Mouse (Mus musculus) ES-E14 (cell line): ENCODE results near the gene Nup160. TPM values are rescaled to one million over a fixed set of nuclear protein-coding genes. Genes with fewer than 3 reads are reported as not detected.

Experiments
- DNase-seq: peaks from one replicate; pipeline ENCODE4 v3.0.0-alpha.2; 2013; ENCODE audit warnings: low read depth, low spot score
- H3K27ac ChIP-seq: 2 replicates; pipeline ENCODE4 v1.5.1; 2012; ENCODE audit warnings: low read depth, mild to moderate bottlenecking, low read length, moderate library complexity, mixed read lengths; ENCODE audit not compliant: poor library complexity, insufficient read depth, severe bottlenecking
- H3K36me3 ChIP-seq: 2 replicates; pipeline ENCODE4 v1.6.1; 2012; ENCODE audit warnings: mild to moderate bottlenecking, low read length, moderate library complexity, mixed read lengths; ENCODE audit not compliant: control insufficient read depth, poor library complexity, insufficient read depth, severe bottlenecking
- H3K4me1 ChIP-seq, 2 experiments: fragments of 150-350 bp in 1 of 2; sonication (generic) in 1 of 2; 2 replicates each; pipeline ENCODE4 v1.6.1; 2012; ENCODE audit warnings: low read length in 2 of 2, mild to moderate bottlenecking in 1 of 2, mixed read lengths in 1 of 2; ENCODE audit not compliant: control insufficient read depth in 2 of 2, insufficient read depth in 2 of 2, poor library complexity in 1 of 2
- H3K4me3 ChIP-seq, 2 experiments: fragments of 150-350 bp in 1 of 2; sonication (generic) in 1 of 2; 2 replicates each; pipeline ENCODE4 v1.5.1; 2012; ENCODE audit warnings: low read length in 2 of 2, low read depth in 1 of 2, mild to moderate bottlenecking in 1 of 2, mixed read lengths in 1 of 2; ENCODE audit not compliant: insufficient read depth in 1 of 2, poor library complexity in 1 of 2, severe bottlenecking in 1 of 2
- H3K9ac ChIP-seq: 2 replicates; pipeline ENCODE4 v1.6.1; 2012; ENCODE audit warnings: low read depth, mild to moderate bottlenecking, low read length, mixed read lengths; ENCODE audit not compliant: poor library complexity, insufficient read depth, severe bottlenecking
- H3K9me3 ChIP-seq: fragments of 150-350 bp; sonication (generic); 2 replicates; pipeline ENCODE4 v1.6.1; 2012; ENCODE audit warnings: low read depth, mild to moderate bottlenecking, low read length; ENCODE audit not compliant: control insufficient read depth, insufficient read depth
- CHD2 ChIP-seq: IDR thresholded peaks from 2 replicates; pipeline ENCODE4 v1.6.1; 2014; ENCODE audit warnings: mild to moderate bottlenecking, low read depth, low read length, inconsistent platforms
- HCFC1 ChIP-seq: IDR thresholded peaks from 2 replicates; pipeline ENCODE4 v1.6.1; 2012; ENCODE audit warnings: low read length, inconsistent platforms, borderline replicate concordance; ENCODE audit not compliant: insufficient read depth
- MAFK ChIP-seq: IDR thresholded peaks from 2 replicates; pipeline ENCODE4 v1.6.1; 2014; ENCODE audit warnings: mild to moderate bottlenecking, low read depth, low read length, inconsistent platforms; ENCODE audit not compliant: insufficient read depth
- ZC3H11A ChIP-seq: IDR thresholded peaks from 2 replicates; pipeline ENCODE4 v1.6.1; 2012; ENCODE audit warnings: low read depth, mild to moderate bottlenecking, inconsistent platforms, low read length, borderline replicate concordance
- ZNF384 ChIP-seq: IDR thresholded peaks from 2 replicates; pipeline ENCODE4 v1.6.1; 2012; ENCODE audit warnings: low read depth, low read length, inconsistent platforms
- in situ Hi-C, 2 experiments: fragments of 600-800 bp; cut with MboI; formaldehyde crosslinking; loops; one replicate each; pipeline ENCODE4 v1.15.1; 2025; ENCODE audit warnings: low sequenced_read_pairs in 2 of 2, inconsistent platforms in 1 of 2; ENCODE audit not compliant: unreplicated experiment in 2 of 2
- total RNA-seq: library from RNA; depleted of rRNA; stranded (reverse); fragments of 300-350 nt; gene quantifications from 2 replicates; pipeline ENCODE4 v1.2.3, GENCODE M21; 2012

Gene Nup160
- total RNA-seq, 1 experiment = 72.6 TPM

DNA sequence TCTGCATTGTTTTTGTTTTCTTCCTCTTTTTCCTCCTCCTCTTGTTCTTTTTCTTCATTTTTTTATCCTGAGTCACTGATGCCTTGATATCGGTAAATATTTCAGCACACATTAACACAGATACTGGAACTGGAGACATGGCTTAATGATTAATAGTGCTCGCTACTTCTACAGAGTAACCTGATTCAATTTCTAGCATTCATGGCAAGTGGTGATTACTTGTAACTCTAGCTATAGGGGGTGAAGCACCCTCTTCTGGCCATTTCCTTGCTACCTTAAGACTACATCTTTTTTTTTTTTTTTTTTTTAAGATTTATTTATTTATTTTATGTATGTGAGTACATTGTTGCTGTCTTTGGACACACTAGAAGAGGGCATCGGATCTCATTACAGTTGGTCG is 23.9 kb downstream of the Nup160 start:
- TF ChIP-seq ZC3H11A = no peak
- TF ChIP-seq HCFC1 = no peak
- TF ChIP-seq MAFK = no peak
- TF ChIP-seq ZNF384 = no peak
- TF ChIP-seq CHD2 = no peak
- 0 out of 4 replicates have a peak, but pooled peaks cover 0 to 1% of the 10 kb centered on the region in 2 experiments for H3K4me1 ChIP-seq
- in situ Hi-C loops = loop anchor here (5.0 to 25.0 kb wide), 3 partner anchors 61 to 886 kb away; no protein-coding TSS in a partner anchor
- H3K27ac ChIP-seq = no peak overlapping the region
- no peak overlapping the region for H3K9ac ChIP-seq
- no peak overlapping the region for H3K4me3 ChIP-seq
- DNase-seq = no peak
- peaks cover 40% of the 10 kb centered on the region for H3K36me3 ChIP-seq
- no peaks in the 10 kb centered on the region for H3K9me3 ChIP-seq

DNA sequence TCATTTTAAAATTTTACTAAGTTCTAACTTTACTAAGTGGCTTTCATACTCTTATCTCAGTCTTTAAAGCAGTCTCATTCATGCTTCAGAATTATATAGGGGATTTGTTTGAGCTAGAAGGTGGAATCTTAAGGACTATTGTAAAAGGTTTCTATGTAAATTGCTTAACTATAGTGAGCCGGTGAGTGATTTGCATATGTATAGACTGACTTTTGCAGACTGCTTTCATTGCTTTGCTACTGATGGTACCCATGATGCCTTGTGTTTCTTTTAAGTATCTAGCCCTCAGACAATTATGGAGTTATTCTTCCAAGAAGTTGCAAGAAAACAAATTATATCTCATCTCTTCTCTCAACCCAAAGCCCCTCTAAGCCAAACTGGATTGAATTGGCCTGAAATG is 31.5 kb downstream of the Nup160 start:
- peak; percentile 20 for DNase-seq
- Histone ChIP-seq H3K36me3 (peaks cover 31% of the 10 kb centered on the region), H3K27ac (no peak overlapping the region; the same call in 1 of the 2 replicates), H3K4me1 (peaks cover 2 to 7% of the 10 kb centered on the region in 2 experiments), H3K4me3 (no peak overlapping the region), H3K9me3 (no peaks in the 10 kb centered on the region), H3K9ac (no peak overlapping the region)
- TF ChIP-seq MAFK (no peak), ZNF384 (no peak), CHD2 (no peak), HCFC1 (no peak), ZC3H11A (no peak)
- in situ Hi-C loops = loop anchor here (10.0 to 25.0 kb wide), 2 partner anchors 56 to 879 kb away; no protein-coding TSS in a partner anchor

DNA sequence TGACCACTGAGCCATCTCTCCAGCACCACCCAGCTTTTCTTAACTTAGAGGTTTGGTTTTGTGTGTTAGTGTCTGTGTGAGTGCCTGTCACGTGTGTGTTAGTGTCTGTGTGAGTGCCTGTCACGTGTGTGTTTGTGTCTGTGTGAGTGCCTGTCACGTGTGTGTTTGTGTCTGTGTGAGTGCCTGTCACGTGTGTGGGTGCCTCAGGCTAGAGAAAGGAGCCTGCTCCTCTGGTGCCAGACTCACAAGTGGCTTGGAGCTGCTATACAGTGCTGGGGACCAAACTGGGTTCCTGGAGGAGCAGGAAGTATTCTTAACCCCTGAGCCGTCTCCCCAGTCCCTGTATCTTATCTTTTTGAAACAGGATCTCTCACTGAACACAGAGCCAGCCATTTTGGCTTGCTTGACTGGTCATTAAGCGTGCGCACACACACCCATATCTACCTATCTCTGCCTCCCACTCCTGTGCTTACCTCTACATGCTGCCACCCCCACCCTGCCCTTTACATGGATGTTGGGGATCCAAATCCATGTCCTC is 38.6 kb downstream of the Nup160 start:
- in situ Hi-C loops = loop anchor here in 1 of 2 experiments (25.0 kb wide), 1 partner anchor 872 kb away; no protein-coding TSS in a partner anchor
- H3K4me3 ChIP-seq = no peak overlapping the region
- no peaks in the 10 kb centered on the region for H3K9me3 ChIP-seq
- H3K4me1 ChIP-seq = no peaks in the 10 kb centered on the region
- TF ChIP-seq CHD2 = no peak
- no peak for TF ChIP-seq ZNF384
- TF ChIP-seq ZC3H11A = no peak
- TF ChIP-seq HCFC1 = no peak
- TF ChIP-seq MAFK = no peak
- H3K27ac ChIP-seq = no peak overlapping the region
- H3K36me3 ChIP-seq = peaks cover 26% of the 10 kb centered on the region
- no peak overlapping the region for H3K9ac ChIP-seq
- no peak for DNase-seq

DNA sequence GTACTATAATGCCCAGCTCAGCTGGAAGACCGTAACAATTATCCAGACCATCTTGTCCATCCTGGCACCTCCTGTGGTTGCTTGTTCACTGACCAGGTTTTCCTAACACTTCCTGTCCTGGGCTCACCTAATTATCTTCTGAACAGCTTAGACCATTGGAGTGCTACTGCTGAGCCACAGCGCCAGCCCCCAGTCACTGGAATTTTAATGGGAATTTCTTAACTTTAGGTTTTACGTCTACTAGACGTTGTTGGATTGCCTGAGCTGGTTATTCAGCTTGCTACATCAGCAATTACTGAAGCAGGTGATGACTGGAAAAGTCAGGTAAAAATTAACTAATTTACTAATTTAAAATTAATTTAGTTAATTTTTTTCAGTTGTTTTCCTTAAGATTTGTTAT is 40.4 kb downstream of the Nup160 start:
- in situ Hi-C loops = loop anchor here in 1 of 2 experiments (25.0 kb wide), 1 partner anchor 870 kb away; no protein-coding TSS in a partner anchor
- peaks cover 28% of the 10 kb centered on the region for H3K36me3 ChIP-seq
- no peak for DNase-seq
- H3K9ac ChIP-seq = no peak overlapping the region
- H3K4me3 ChIP-seq = no peak overlapping the region
- TF ChIP-seq ZC3H11A (no peak), ZNF384 (no peak), HCFC1 (no peak), MAFK (no peak), CHD2 (no peak)
- no peaks in the 10 kb centered on the region for H3K4me1 ChIP-seq
- H3K27ac ChIP-seq = no peak overlapping the region
- no peaks in the 10 kb centered on the region for H3K9me3 ChIP-seq
